Mouse (Mus musculus): ENCODE measurements around the gene Epx. TPM values are rescaled to one million over a fixed set of nuclear protein-coding genes. Genes with fewer than 3 reads are reported as not detected.

Gene Epx
- polyA plus RNA-seq (2012; rRNA removed), result 3.4 and 3.8 TPM in 2 replicates
- 0.39 and 0.65 TPM in 2 replicates for polyA plus RNA-seq (2014; fragmentation: Nextera tagmentation; extraction: Ambion mirVana)

- Histone ChIP-seq H3K27me3 (ENCODE audit: control insufficient read depth, insufficient read depth, low read length) (no peaks in the 10 kb centered on the region), H3K9ac (replicated peaks) (no peak within 1 kb of the TSS), H3K9me3 (ENCODE audit: control insufficient read depth, low read length) (no peaks in the 10 kb centered on the region), H3K4me1 (replicated peaks; ENCODE audit: control insufficient read depth in 2 of 2, insufficient read depth in 2 of 2, low read length in 1 of 2) (no peaks in the 10 kb centered on the region), H3K4me2 (ENCODE audit: low read depth) (no peak within 1 kb of the TSS), H3K4me3 (ENCODE audit: insufficient read depth in 1 of 2, low read depth in 2 of 2, low read length in 2 of 2) (no peak within 1 kb of the TSS), H3K36me3 (replicated peaks; ENCODE audit: control insufficient read depth, insufficient read depth, low read depth) (no peaks in the 10 kb centered on the region), H3K27ac (no peak within 1 kb of the TSS)
- 65% methylated on average over 6 of the region's 6 CpGs for WGBS (ENCODE audit: insufficient replicate concordance)
- DNase-seq (ENCODE audit: low read depth in 3 of 3, low spot score in 3 of 3) (no peak), ATAC-seq (ENCODE audit: insufficient read depth) (no peak)
- no peak for TF ChIP-seq CTCF (IDR thresholded peaks at IDR 0.05; ENCODE audit: low read depth)
- no peak for TF ChIP-seq EP300 (IDR thresholded peaks at IDR 0.05; ENCODE audit: low read depth)
These were observed at the start of gene Epx for GRCm38 (mm10) chr11:87875436-87875835. Gene Epx, minus strand, starts transcription at chr11:87875536.

DNA sequence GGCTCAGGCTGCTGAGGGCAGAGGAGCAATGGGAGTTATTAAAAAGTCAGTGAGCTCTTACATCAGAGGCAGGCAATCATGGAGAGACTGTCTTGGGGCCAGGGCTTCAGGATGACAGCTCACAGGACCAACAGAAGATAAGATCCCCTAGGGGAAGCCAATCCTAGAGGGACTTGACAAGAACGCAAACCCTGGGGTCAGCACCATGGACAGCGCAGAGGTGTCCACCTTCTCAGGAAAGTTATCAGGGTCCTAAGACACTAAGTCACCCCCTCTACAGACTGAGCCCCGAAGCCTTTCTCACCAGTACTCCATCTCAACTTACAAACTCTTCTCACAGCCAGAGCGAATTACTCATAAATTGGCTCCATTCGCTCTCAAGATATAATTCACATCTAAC, 45.6 kb upstream of the Epx start, which contains the start of gene Olfr464:
Olfr464 (minus strand) TSS at position 2 of the 400 bp plus-strand sequence.
- H3K4me3 ChIP-seq (ENCODE audit: insufficient read depth in 1 of 2, low read depth in 2 of 2, low read length in 2 of 2), result no peak within 1 kb of the TSS
- DNase-seq (ENCODE audit: low read depth in 3 of 3, low spot score in 3 of 3) (peak; percentile 11 to 23 (median 17)), ATAC-seq (ENCODE audit: insufficient read depth) (no peak)
- no peak within 1 kb of the TSS for H3K4me2 ChIP-seq (ENCODE audit: low read depth)
- H3K36me3 ChIP-seq (replicated peaks; ENCODE audit: control insufficient read depth, insufficient read depth, low read depth), result no peaks in the 10 kb centered on the region
- H3K4me1 ChIP-seq (replicated peaks; ENCODE audit: control insufficient read depth in 2 of 2, insufficient read depth in 2 of 2, low read length in 1 of 2), result no peaks in the 10 kb centered on the region
- no peaks in the 10 kb centered on the region for H3K27me3 ChIP-seq (ENCODE audit: control insufficient read depth, insufficient read depth, low read length)
- H3K9me3 ChIP-seq (ENCODE audit: control insufficient read depth, low read length), result no peaks in the 10 kb centered on the region
- no peak for TF ChIP-seq CTCF (IDR thresholded peaks at IDR 0.05; ENCODE audit: low read depth)
- no peak for TF ChIP-seq EP300 (IDR thresholded peaks at IDR 0.05; ENCODE audit: low read depth)
- WGBS (ENCODE audit: insufficient replicate concordance), result 19% methylated on average over 5 of the region's 5 CpGs
- no peak within 1 kb of the TSS for H3K9ac ChIP-seq (replicated peaks)
- no peak within 1 kb of the TSS for H3K27ac ChIP-seq

DNA sequence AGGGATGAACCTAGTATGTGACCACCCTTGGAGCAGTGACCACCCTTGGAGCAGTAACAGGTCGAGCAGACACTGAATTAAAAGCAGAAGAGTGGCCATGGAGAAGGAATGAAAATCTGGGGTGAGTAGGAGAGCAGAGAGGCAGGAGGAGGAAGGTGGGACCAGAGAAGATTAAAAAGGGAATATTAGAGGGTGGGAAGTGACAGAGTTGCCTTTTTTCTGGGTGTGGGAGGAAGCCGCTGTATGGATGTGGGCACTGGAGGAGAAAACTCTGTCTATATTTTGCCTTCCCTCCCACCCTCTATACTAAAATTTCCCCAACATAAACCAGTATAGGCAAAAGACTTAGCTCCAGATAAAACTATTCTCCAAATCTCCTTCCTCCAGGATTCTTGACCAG, 45.0 kb upstream of the Epx start:
- TF ChIP-seq EP300 (IDR thresholded peaks at IDR 0.05; ENCODE audit: low read depth) (no peak), CTCF (IDR thresholded peaks at IDR 0.05; ENCODE audit: low read depth) (no peak)
- no peak overlapping the region for H3K9ac ChIP-seq (replicated peaks)
- ATAC-seq (ENCODE audit: insufficient read depth), result no peak
- no peaks in the 10 kb centered on the region for H3K27me3 ChIP-seq (ENCODE audit: control insufficient read depth, insufficient read depth, low read length)
- H3K36me3 ChIP-seq (replicated peaks; ENCODE audit: control insufficient read depth, insufficient read depth, low read depth), result no peaks in the 10 kb centered on the region
- no peaks in the 10 kb centered on the region for H3K4me1 ChIP-seq (replicated peaks; ENCODE audit: control insufficient read depth in 2 of 2, insufficient read depth in 2 of 2, low read length in 1 of 2)
- no peak overlapping the region for H3K4me2 ChIP-seq (ENCODE audit: low read depth)
- H3K27ac ChIP-seq, result no peak overlapping the region
- no peaks in the 10 kb centered on the region for H3K9me3 ChIP-seq (ENCODE audit: control insufficient read depth, low read length)
- WGBS (ENCODE audit: insufficient replicate concordance), result 50% methylated on average over 2 of the region's 2 CpGs
- no peak for DNase-seq (ENCODE audit: low read depth in 3 of 3, low spot score in 3 of 3)
- no peak overlapping the region for H3K4me3 ChIP-seq (ENCODE audit: insufficient read depth in 1 of 2, low read depth in 2 of 2, low read length in 2 of 2)

DNA sequence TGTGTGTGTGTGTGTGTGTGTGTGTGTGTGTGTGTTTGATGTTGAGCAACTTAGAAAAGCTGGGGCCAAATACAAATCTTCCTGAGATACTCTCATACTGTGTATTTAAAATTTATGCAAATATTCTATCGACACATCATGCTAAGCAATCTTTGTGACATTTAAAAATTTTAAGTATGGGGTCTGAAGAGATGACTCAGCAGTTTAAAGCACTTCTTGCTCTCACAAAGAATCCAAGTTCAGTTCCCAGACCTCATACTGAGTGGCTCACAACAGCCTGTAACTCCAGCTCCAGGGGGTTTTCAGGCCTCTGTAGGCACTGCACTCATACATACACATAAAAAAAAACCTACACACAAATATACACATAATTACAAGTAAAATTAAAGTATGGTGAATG, 40.7 kb upstream of the Epx start:
- Histone ChIP-seq H3K27me3 (ENCODE audit: control insufficient read depth, insufficient read depth, low read length) (no peaks in the 10 kb centered on the region), H3K4me2 (ENCODE audit: low read depth) (no peak overlapping the region), H3K4me3 (ENCODE audit: insufficient read depth in 1 of 2, low read depth in 2 of 2, low read length in 2 of 2) (no peak overlapping the region), H3K9ac (replicated peaks) (no peak overlapping the region), H3K4me1 (replicated peaks; ENCODE audit: control insufficient read depth in 2 of 2, insufficient read depth in 2 of 2, low read length in 1 of 2) (no peaks in the 10 kb centered on the region), H3K27ac (no peak overlapping the region), H3K36me3 (replicated peaks; ENCODE audit: control insufficient read depth, insufficient read depth, low read depth) (no peaks in the 10 kb centered on the region), H3K9me3 (ENCODE audit: control insufficient read depth, low read length) (no peaks in the 10 kb centered on the region)
- no peak for DNase-seq (ENCODE audit: low read depth in 3 of 3, low spot score in 3 of 3)
- ATAC-seq (ENCODE audit: insufficient read depth), result no peak
- WGBS (ENCODE audit: insufficient replicate concordance), result 60% methylated on average over 1 of the region's 1 CpGs
- TF ChIP-seq CTCF (IDR thresholded peaks at IDR 0.05; ENCODE audit: low read depth) (no peak), EP300 (IDR thresholded peaks at IDR 0.05; ENCODE audit: low read depth) (no peak)

- H3K27me3 ChIP-seq (ENCODE audit: control insufficient read depth, insufficient read depth, low read length), result no peaks in the 10 kb centered on the region
- no peak overlapping the region for H3K9ac ChIP-seq (replicated peaks)
- H3K27ac ChIP-seq, result no peak overlapping the region
- WGBS (ENCODE audit: insufficient replicate concordance), result 41% methylated on average over 3 of the region's 3 CpGs
- no peaks in the 10 kb centered on the region for H3K36me3 ChIP-seq (replicated peaks; ENCODE audit: control insufficient read depth, insufficient read depth, low read depth)
- TF ChIP-seq EP300 (IDR thresholded peaks at IDR 0.05; ENCODE audit: low read depth), result no peak
- no peak for TF ChIP-seq CTCF (IDR thresholded peaks at IDR 0.05; ENCODE audit: low read depth)
- DNase-seq (ENCODE audit: low read depth in 3 of 3, low spot score in 3 of 3), result no peak
- no peaks in the 10 kb centered on the region for H3K4me1 ChIP-seq (replicated peaks; ENCODE audit: control insufficient read depth in 2 of 2, insufficient read depth in 2 of 2, low read length in 1 of 2)
- H3K4me2 ChIP-seq (ENCODE audit: low read depth), result no peak overlapping the region
- no peak for ATAC-seq (ENCODE audit: insufficient read depth)
- no peaks in the 10 kb centered on the region for H3K9me3 ChIP-seq (ENCODE audit: control insufficient read depth, low read length)
- no peak overlapping the region for H3K4me3 ChIP-seq (ENCODE audit: insufficient read depth in 1 of 2, low read depth in 2 of 2, low read length in 2 of 2)
These were observed 29.0 kb upstream of the Epx start for GRCm38 (mm10) chr11:87904331-87904730.
